Mouse (Mus musculus): ENCODE data around the gene F2rl1. TPM values are rescaled to one million over a fixed set of nuclear protein-coding genes. Genes with fewer than 3 reads are reported as not detected.

The F2rl1 gene
- total RNA-seq, 2 experiments from 2014 or later: 0.30 to 1.7 TPM

DNA sequence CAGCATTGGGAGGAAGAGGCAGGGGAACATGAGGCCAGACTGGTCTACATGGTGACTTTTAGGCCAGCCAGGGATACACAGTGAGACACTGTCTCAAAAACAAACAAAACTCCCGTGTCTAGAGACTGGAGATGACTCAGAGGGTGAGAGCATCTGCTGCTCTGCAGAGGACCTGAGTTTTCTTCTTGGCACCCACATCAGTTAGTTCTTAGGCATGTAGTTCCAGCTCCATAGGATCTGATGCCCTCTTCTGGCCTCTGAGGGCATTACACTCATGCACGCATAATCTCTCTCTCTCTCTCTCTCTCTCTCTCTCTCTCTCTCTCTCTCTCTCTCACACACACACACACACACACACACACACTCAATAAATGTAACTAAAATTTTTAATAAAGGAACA lies 54.1 kb downstream of the F2rl1 start:
- no peak for DNase-seq (ENCODE audit: low spot score)

Other genes starting within 250 kb of the F2rl1 start
- gene Zbed3, start 201.6 kb downstream of the F2rl1 start, total RNA-seq (2021): 1 to 10 TPM; 4.2 to 4.8 TPM
- gene Aggf1, start 149.9 kb downstream of the F2rl1 start, total RNA-seq (2021): 10 to 100 TPM; 16.5 to 17.7 TPM
- not detected for gene Crhbp, start 80.3 kb downstream of the F2rl1 start, total RNA-seq (2021)
- under 1 TPM in 1 of 2 experiments, not detected in 1; 0.69 TPM for gene S100z, start 46.5 kb downstream of the F2rl1 start, total RNA-seq (2021)
- 10 to 100 TPM in 1 of 2 experiments, 1 to 10 TPM in 1; 5.6 to 13.9 TPM for gene F2r, start 93.3 kb upstream of the F2rl1 start, total RNA-seq (2021)
- gene F2rl2, start 171.6 kb upstream of the F2rl1 start, total RNA-seq (2021): not detected